Mouse (Mus musculus): ENCODE measurements around the gene Ncdn.

The Ncdn gene

GRCm38 (mm10) chr4:126706630-126707438 lies 46.4 kb downstream of the Ncdn start:
- no peak for DNase-seq

DNA sequence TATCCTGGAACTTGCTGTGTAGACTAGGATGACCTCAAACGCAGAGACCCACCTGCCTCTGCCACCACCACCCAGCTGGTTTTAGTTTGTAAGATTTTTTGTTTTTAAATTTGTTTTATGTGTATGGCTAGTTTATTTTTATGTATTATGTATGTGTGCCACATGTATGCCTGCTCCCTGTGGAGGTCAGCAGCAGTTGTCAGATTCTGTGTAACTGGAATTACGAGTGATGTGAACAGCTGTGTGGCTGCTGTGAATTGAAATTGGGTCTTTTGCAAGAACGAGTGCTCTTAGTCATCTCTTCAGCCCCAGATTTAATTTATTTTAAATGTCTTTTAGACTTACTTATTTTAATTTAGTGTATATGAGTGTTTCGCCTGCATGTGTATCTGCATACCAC lies 56.3 kb downstream of the Ncdn start:
- DNase-seq = no peak
